Mouse (Mus musculus) liver, embryonic 13.5 days (tissue): ENCODE data around the gene Mrpl55. TPM values are rescaled to one million over a fixed set of nuclear protein-coding genes. Genes with fewer than 3 reads are reported as not detected.
A peak's percentile ranks its signal among the peaks of the same experiment; 100 is the strongest.

Experiments
- ATAC-seq: fragments of 200-750 bp; cut with Nextera tagmentation; 2 replicates; pipeline ENCODE4 v1.8.0; 2017; ENCODE audit warnings: low read depth, mild to moderate bottlenecking, moderate number of reproducible peaks, moderate library complexity
- DNase-seq: peaks from one replicate; pipeline ENCODE4 v3.0.0; 2022
- H3K27ac ChIP-seq: fragments of 300-500 bp; sonication (generic); 2 replicates; pipeline ENCODE4 v1.5.1; 2015; ENCODE audit warnings: moderate library complexity, mild to moderate bottlenecking, inconsistent platforms
- H3K27me3 ChIP-seq: fragments of 300-500 bp; sonication (generic); 2 replicates; pipeline ENCODE4 v1.6.1; 2015; ENCODE audit warnings: mild to moderate bottlenecking, inconsistent platforms
- H3K36me3 ChIP-seq: fragments of 300-500 bp; sonication (generic); 2 replicates; pipeline ENCODE4 v1.6.1; 2015; ENCODE audit warnings: mild to moderate bottlenecking, inconsistent platforms
- H3K4me1 ChIP-seq: fragments of 300-500 bp; sonication (generic); replicated peaks from 2 replicates; pipeline ENCODE4 v1.6.1; 2015; ENCODE audit warnings: inconsistent platforms
- H3K4me2 ChIP-seq: fragments of 300-500 bp; sonication (generic); 2 replicates; pipeline ENCODE4 v1.6.1; 2015; ENCODE audit warnings: inconsistent platforms, mild to moderate bottlenecking, moderate library complexity
- H3K4me3 ChIP-seq: fragments of 300-500 bp; sonication (generic); replicated peaks from 2 replicates; pipeline ENCODE4 v1.5.1; 2015; ENCODE audit warnings: mild to moderate bottlenecking, inconsistent platforms
- H3K9ac ChIP-seq: fragments of 300-500 bp; sonication (generic); 2 replicates; pipeline ENCODE4 v1.6.1; 2015; ENCODE audit warnings: mild to moderate bottlenecking, inconsistent platforms
- H3K9me3 ChIP-seq: fragments of 300-500 bp; sonication (generic); replicated peaks from 2 replicates; pipeline ENCODE4 v1.6.1; 2016; ENCODE audit warnings: inconsistent platforms
- WGBS: fragments of 180-500 bp; shearing (Covaris S2); methylation state at CpG from one replicate; pipeline ENCODE4 v1.1.7; 2015; ENCODE audit not compliant: insufficient replicate concordance; 5-methylcytosine and 5-hydroxymethylcytosine counted together
- polyA plus RNA-seq: library from polyadenylated mRNA; unstranded; fragments of >200 nt; fragmentation: Nextera tagmentation; extraction: Ambion mirVana; gene quantifications from 2 replicates; pipeline ENCODE4 v1.2.1, GENCODE M21; 2015

Mrpl55 gene
- 69.6 and 75.8 TPM in 2 replicates for polyA plus RNA-seq

DNA sequence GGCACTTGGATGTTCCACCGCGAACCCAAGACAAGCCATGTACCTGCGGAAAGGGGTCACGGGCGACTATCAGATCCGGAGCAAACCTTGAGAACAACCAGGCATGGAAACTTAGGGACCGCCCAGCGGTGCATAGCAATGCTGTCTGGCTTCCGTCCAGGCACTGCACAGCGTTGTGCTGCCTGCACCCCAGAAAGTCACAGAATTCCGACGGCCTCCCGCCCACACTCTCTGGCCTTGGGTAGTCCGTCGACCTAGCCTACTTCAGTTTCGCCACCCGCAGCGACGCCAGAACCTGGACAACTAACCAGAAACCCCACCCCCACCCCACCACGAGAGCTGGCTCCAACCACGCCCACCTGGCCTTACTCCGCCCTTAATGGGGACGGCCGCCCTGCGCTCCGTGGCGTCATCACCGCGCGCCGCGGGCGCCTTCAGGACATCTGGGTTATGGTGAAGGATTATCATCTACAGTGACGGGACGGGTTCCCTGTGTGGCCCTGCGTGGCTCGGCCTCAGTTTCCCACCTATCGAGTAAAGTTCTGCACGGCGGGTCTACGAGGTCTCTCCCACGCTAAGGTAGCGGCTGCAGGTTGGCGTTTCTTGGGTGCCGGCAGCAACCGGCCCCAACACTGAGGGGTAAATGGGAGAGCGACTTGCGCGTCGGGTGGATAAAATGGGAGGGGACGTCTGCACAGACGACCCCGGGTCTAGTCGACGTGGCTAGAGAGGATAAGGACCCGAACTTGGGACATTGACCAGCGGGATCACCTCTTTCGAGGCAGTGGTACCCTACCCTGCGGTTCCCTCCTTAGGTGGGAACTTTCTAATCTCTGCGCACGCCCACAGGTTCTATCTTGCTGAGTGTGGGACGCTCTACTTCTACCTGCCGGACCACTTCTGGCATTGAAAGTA, at the start of gene Mrpl55:
Gene Mrpl55, plus strand, starts transcription at position 406 of the 915 bp plus-strand sequence.
- no peaks in the 10 kb centered on the region for H3K9me3 ChIP-seq
- peak; percentile 94 for DNase-seq
- H3K27ac ChIP-seq = peak within 1 kb of the TSS; percentile 79
- no peaks in the 10 kb centered on the region for H3K27me3 ChIP-seq
- WGBS = under 1% methylated on average over 63 of the region's 63 CpGs
- H3K36me3 ChIP-seq = peaks cover 47% of the 10 kb centered on the region
- peak within 1 kb of the TSS; percentile 92 for H3K4me3 ChIP-seq
- ATAC-seq = peak; percentile 91
- peak within 1 kb of the TSS; percentile 89 for H3K4me2 ChIP-seq
- H3K4me1 ChIP-seq = peaks cover 38% of the 10 kb centered on the region
- H3K9ac ChIP-seq = peak within 1 kb of the TSS; percentile 90

DNA sequence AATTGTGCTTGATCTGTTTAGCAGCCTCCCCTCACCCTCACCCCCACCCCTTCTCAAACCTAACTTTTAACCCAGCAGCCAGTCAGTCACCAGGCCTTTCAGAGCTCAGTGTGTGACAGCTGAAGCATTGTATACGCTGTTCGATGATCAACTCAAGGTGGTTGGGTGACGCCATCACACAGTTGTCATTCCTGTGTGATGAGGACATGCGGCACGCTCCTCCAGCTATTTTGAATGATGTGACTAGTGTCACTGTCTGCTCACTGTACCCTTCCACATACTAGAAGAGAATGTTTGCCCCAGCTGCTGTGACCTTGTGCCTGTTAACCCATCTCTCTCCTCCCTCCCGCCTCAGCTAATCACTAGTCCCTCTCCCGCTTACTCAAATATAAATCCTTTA, 48.1 kb upstream of the Mrpl55 start:
- Histone ChIP-seq H3K9ac (no peak overlapping the region), H3K36me3 (peaks cover 41% of the 10 kb centered on the region), H3K4me3 (no peak overlapping the region), H3K4me2 (no peak overlapping the region), H3K9me3 (no peaks in the 10 kb centered on the region), H3K4me1 (peaks cover 8% of the 10 kb centered on the region), H3K27me3 (no peaks in the 10 kb centered on the region), H3K27ac (no peak overlapping the region)
- ATAC-seq (no peak), DNase-seq (no peak)
- WGBS = 85% methylated on average over 7 of the region's 7 CpGs

DNA sequence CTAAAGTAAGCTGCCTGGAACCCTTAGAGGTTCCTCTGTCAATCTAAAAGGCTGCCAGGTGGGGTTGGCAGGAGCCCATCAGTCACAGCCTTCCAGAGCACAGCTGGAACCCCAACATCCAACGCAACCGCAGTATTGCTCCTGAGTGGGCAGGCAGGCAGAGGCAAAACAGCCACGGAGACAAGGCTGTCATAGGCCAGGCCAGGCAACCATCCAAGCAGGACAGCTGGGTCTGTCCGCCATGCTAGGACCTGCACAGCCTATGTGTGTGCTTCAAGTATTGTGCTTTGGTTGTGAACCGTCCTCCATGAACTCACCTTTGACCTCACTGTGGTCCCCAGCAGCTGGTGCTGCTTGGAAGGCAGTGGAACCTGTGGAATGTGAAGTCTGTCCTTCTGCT, 46.4 kb upstream of the Mrpl55 start:
- Histone ChIP-seq H3K27ac (no peak overlapping the region; the same call in 1 of the 2 replicates), H3K36me3 (peaks cover 57% of the 10 kb centered on the region), H3K9ac (no peak overlapping the region), H3K27me3 (no peaks in the 10 kb centered on the region), H3K4me3 (no peak overlapping the region), H3K4me1 (peaks cover 13% of the 10 kb centered on the region), H3K4me2 (no peak overlapping the region), H3K9me3 (no peaks in the 10 kb centered on the region)
- ATAC-seq (no peak), DNase-seq (no peak)
- WGBS = 93% methylated on average over 5 of the region's 5 CpGs

DNA sequence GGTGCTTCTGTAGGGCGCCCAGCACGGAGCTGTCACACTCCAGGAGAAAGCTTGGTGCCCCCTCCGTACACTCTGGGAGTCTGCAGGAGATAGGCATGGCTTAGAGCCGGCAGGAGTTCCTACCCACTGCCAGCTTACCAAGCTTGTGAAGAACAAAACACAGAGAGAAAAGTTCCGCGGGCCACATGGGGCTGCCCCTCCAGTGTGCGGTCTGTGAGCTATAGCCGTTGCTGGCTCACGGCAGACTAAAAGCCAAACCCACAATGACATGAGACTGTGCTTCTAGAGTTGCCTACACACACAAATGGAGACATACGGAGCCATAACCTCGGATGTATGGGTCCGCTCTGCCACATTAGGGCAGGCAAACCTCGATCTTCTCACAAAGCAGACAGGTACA, 43.2 kb upstream of the Mrpl55 start:
- DNase-seq (no peak), ATAC-seq (no peak)
- Histone ChIP-seq H3K9me3 (no peaks in the 10 kb centered on the region), H3K36me3 (peaks cover 67% of the 10 kb centered on the region), H3K4me2 (no peak overlapping the region), H3K4me3 (no peak overlapping the region), H3K9ac (no peak overlapping the region), H3K27ac (no peak overlapping the region; the same call in 1 of the 2 replicates), H3K4me1 (peaks cover 37% of the 10 kb centered on the region), H3K27me3 (no peaks in the 10 kb centered on the region)
- WGBS = 91% methylated on average over 13 of the region's 13 CpGs

DNA sequence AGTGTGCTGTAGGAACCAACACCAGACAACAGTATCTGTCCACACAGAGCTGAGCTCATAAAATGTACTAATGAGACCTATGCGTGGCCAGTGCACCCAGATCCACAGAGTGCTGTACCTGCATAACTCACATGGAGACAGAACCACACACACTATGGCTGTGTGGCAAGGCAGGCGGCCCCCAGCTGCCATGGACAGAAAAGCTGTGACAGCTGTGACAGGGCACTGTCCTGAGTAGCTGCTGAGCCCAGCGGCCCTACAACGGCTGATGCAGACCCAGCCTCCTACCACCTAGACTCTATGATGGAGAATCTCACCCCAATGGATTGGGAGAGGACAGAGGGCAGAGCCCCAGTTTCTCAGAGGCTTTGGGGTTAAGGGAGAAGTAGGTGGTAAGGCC, 42.7 kb upstream of the Mrpl55 start:
- WGBS = 93% methylated on average over 4 of the region's 4 CpGs
- H3K9ac ChIP-seq = no peak overlapping the region
- no peak for ATAC-seq
- peaks cover 40% of the 10 kb centered on the region for H3K4me1 ChIP-seq
- no peak for DNase-seq
- no peaks in the 10 kb centered on the region for H3K27me3 ChIP-seq
- H3K9me3 ChIP-seq = no peaks in the 10 kb centered on the region
- H3K27ac ChIP-seq = no peak overlapping the region; the same call in 1 of the 2 replicates
- H3K4me3 ChIP-seq = no peak overlapping the region
- peaks cover 67% of the 10 kb centered on the region for H3K36me3 ChIP-seq
- H3K4me2 ChIP-seq = no peak overlapping the region

DNA sequence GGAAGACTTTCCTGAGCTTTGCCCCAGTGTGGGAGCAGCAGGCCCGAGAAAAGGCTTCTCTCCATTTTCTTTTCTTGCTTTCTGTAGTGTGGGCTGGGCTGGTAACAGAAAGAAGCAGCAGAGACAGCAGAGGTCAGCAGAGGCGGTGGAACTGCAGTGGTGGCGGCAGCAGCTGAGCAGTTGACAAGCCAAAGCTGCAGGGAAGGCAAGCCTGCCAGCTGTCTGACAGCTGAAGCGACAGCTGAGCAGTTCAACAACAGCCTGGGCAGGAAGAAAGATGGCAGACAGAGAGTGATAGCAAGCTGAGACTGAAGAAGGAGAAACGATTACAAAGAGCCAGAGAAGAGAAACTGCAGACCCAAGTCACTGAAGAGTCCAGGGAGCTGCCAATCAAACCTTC, 40.9 kb upstream of the Mrpl55 start:
- Histone ChIP-seq H3K4me2 (peak overlapping the region; percentile 94), H3K9ac (peak overlapping the region; percentile 81; the same call in 1 of the 2 replicates), H3K4me3 (peak overlapping the region; percentile 79; the same call in 1 of the 2 replicates), H3K27me3 (no peaks in the 10 kb centered on the region), H3K27ac (peak overlapping the region; percentile 100), H3K9me3 (no peaks in the 10 kb centered on the region), H3K36me3 (peaks cover 55% of the 10 kb centered on the region), H3K4me1 (peaks cover 51% of the 10 kb centered on the region)
- DNase-seq = no peak
- ATAC-seq = no peak
- 81% methylated on average over 5 of the region's 5 CpGs for WGBS

DNA sequence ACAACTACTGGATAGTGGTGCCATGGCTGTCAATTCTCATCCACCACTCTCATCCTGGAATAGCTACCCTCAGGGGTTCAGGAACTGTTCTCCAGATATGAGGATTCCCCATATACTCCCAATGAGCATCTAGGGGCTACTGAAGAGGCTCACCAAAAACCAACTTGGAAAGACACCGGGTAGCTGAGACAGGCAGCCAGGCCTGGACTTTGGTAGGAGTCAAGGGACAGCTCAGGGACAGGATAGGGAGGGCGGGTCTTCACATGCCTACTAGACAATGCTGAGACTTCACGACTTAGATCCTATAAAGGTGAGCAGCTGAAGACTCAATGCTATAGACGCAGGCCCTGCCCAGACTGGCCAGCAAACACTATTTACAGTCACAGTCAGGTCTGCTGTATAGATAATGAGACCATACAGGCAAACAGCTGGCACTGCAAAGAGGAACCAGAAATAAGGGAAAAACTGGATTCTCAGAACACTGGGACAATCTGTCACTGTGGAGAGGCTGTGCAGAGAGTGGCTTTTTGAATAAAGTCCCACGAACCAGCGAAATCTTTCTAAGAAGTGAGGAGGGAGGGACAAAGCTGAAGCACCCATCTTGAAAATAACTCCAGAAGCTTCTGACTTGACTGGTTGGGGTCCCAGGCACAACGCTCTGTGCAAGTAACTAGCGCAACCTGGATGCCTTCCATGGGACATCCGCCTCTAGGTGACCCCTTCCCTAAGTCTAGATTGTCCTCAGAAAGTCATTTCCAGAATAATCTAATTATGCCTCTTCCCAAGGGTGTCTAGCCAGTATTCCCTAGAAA, 39.6 kb upstream of the Mrpl55 start:
- Histone ChIP-seq H3K27me3 (no peaks in the 10 kb centered on the region), H3K36me3 (peaks cover 43% of the 10 kb centered on the region), H3K4me1 (peaks cover 60% of the 10 kb centered on the region), H3K9ac (peak overlapping the region; percentile 81), H3K4me2 (peak overlapping the region; percentile 94), H3K9me3 (no peaks in the 10 kb centered on the region), H3K4me3 (peak overlapping the region; percentile 79), H3K27ac (peak overlapping the region; percentile 100)
- no peak for DNase-seq
- 0 out of 2 replicates have a peak, but pooled peaks have one; percentile 0 for ATAC-seq
- 45% methylated on average over 9 of the region's 9 CpGs for WGBS

DNA sequence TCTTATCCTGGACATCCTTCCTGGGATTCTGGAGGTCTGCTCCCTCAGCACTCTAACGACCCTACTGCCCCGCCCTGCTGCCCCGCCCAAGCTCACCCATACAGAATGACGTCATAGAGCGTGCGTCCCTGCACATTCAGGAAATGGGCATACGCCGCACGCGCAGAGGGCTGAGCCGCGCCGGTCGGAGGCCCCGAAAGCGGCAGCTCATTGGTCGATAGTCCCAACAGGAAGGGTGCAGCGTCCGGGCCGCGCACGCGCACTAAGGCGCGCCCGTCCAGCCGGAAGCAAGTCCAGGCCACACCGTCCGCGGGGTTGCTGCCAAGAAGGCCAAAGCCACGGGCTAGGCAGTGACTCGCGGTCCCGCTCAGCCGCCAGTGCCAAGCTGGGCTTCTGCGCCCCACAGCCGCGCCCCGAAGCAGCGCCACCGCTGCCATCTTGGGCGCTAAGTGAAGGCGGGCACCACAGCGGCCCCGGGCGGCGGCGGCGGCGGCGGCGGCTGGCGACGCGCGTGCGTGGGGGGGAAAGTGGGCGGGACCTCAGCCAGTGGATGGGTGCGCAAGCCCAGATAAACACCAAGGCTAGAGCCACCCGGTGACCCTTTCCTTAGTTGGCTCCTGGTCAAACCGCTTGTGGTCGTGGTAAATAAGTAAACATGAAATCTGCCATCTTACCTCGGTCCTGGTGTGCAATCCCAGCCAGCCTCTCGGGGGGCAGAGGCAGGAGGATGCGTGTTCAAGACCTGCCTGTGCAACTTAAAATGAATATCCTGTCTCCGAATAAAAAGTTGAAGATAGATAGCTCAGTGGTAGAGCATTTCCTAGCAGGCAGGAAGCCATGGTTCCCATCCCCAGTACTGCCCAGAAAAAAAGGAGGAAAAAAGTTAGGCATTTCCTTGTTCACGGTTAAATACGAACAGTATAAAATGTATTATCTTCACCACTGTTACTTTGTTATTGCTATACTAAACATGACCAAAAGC, 38.7 kb upstream of the Mrpl55 start, which contains the start of gene Iba57:
Gene Iba57, minus strand, starts transcription at position 485 of the 982 bp plus-strand sequence.
- ATAC-seq (peak; percentile 90), DNase-seq (peak; percentile 98)
- peaks cover 66% of the 10 kb centered on the region for H3K4me1 ChIP-seq
- H3K36me3 ChIP-seq = peaks cover 34% of the 10 kb centered on the region
- peak within 1 kb of the TSS; percentile 94 for H3K4me2 ChIP-seq
- WGBS = under 1% methylated on average over 68 of the region's 68 CpGs
- no peaks in the 10 kb centered on the region for H3K9me3 ChIP-seq
- H3K27me3 ChIP-seq = no peaks in the 10 kb centered on the region
- H3K9ac ChIP-seq = peak within 1 kb of the TSS; percentile 92
- peak within 1 kb of the TSS; percentile 79 for H3K4me3 ChIP-seq
- peak within 1 kb of the TSS; percentile 100 for H3K27ac ChIP-seq

DNA sequence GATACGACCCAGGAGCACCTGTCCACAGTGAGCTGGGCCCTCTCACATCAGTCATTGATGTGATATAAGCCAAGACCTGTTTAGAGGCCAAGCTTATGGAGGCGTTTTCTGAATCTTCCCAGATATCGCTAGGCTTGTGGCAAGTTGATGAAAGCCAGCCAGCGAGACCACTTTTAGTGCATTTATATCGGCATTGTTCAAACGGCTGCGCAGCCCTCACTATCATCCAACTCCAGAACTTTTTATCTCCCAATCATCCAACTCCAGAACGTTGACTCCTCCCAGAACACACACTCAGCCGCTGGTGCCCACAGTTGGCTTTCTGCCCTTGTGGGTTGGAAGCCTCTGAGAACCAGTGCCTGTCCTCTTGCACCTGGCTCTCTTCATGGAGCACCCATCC, 37.9 kb upstream of the Mrpl55 start:
- WGBS = 14% methylated on average over 9 of the region's 9 CpGs
- Histone ChIP-seq H3K27me3 (no peaks in the 10 kb centered on the region), H3K9ac (peak overlapping the region; percentile 92), H3K4me2 (peak overlapping the region; percentile 94), H3K4me1 (peaks cover 66% of the 10 kb centered on the region), H3K27ac (peak overlapping the region; percentile 100), H3K36me3 (peaks cover 25% of the 10 kb centered on the region), H3K4me3 (peak overlapping the region; percentile 79), H3K9me3 (no peaks in the 10 kb centered on the region)
- ATAC-seq (peak; percentile 78), DNase-seq (peak; percentile 86)

DNA sequence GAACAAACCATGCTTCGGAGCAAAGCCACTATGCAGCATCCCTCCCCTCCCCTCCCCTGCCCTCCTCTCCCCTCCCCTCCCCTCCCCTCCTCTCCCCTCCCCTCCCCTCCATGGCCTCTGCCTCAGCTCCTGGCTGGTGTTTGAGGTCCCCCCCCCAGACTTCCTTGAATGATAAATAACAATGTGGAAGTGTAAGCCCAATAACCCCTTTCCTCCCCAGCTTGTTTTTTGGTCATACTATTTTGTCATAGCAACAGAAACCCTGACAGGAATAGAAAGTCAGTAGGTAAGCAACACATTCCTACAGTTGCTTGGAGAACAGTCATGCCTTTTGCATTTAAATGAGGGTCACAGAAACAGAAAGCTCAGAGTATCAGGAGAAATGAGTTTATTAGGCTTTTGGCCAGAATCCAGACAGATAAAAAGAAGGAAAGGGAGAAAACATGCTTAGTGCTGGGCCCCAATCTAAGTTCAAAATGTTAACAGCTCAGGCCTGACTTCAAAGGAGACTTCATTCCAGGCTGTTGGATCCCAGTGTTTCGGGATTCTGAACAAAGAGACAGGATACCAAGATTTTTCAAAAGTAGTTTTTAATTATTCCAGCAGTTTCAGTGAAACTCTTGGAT, 36.6 kb upstream of the Mrpl55 start:
- no peak overlapping the region for H3K4me2 ChIP-seq
- DNase-seq = no peak
- H3K4me1 ChIP-seq = peaks cover 62% of the 10 kb centered on the region
- H3K36me3 ChIP-seq = peaks cover 12% of the 10 kb centered on the region
- H3K4me3 ChIP-seq = no peak overlapping the region
- peak overlapping the region; percentile 44 for H3K9ac ChIP-seq
- WGBS = 36% methylated on average over 2 of the region's 2 CpGs
- ATAC-seq = no peak
- H3K27me3 ChIP-seq = peaks cover 5% of the 10 kb centered on the region; the same call in 1 of the 2 replicates
- no peaks in the 10 kb centered on the region for H3K9me3 ChIP-seq
- peak overlapping the region; percentile 100 for H3K27ac ChIP-seq
